ENCODE assay signal across 1 mouse cellular context in genomic region chr19:41801742-41802369, GRCm38 (mm10).
TF ChIP-seq lines count a peak whose summit lies in the region.

Gene Arhgap19, minus strand, starts transcription at chr19:41802047.

TF ChIP-seq in CH12.LX, 34 proteins besides CTCF, POLR2A, EP300 and RAD21 (continued from another document):
- TF ChIP-seq BHLHE40 (IDR thresholded peaks at IDR 0.05; ENCODE audit: low read depth, low read length) (no peak), MAFK (IDR thresholded peaks at IDR 0.05; ENCODE audit: insufficient replicate concordance, low read length) (no peak), CHD2 (IDR thresholded peaks at IDR 0.05; ENCODE audit: low read length) (peak; percentile 90), PAX5 (IDR thresholded peaks at IDR 0.05; ENCODE audit: low read length) (no peak), SIN3A (IDR thresholded peaks at IDR 0.05; ENCODE audit: low read length) (peak; percentile 71; the same call in 1 of the 2 replicates), ZNF384 (IDR thresholded peaks at IDR 0.05; ENCODE audit: low read depth, low read length) (no peak), POLR2AphosphoS2 (IDR thresholded peaks at IDR 0.05; ENCODE audit: low read depth, low read length) (no peak), USF1 (IDR thresholded peaks at IDR 0.05; ENCODE audit: low read depth, low read length) (no peak), MXI1 (IDR thresholded peaks at IDR 0.05; ENCODE audit: low read depth, low read length) (peak; percentile 76; the same call in 1 of the 2 replicates), UBTF (IDR thresholded peaks at IDR 0.05; ENCODE audit: low read depth, low read length) (0 out of 2 replicates have a peak, but pooled peaks have one; percentile 66), ELF1 (IDR thresholded peaks at IDR 0.05; ENCODE audit: low read depth, low read length) (peak; percentile 57; the same call in 1 of the 2 replicates), JUND (conservative IDR thresholded peaks at IDR 0.05; ENCODE audit: low read depth, low read length) (peak; percentile 30; the same call in 1 of the 2 replicates), KAT2A (IDR thresholded peaks at IDR 0.05; ENCODE audit: insufficient replicate concordance, low read length) (peak; percentile 91; the same call in 1 of the 2 replicates)
TF ChIP-seq in CH12.LX: peak in this region for 17.
